Mouse (Mus musculus) CH12.LX (cell line): Measurements from ENCODE around the gene Serf1. TPM values are rescaled to one million over a fixed set of nuclear protein-coding genes. Genes with fewer than 3 reads are reported as not detected.

ENCODE experiments used
- DNase-seq: peaks from one replicate; pipeline ENCODE4 v3.0.0-alpha.2; 2013; ENCODE audit errors: extremely low read depth
- H3K27ac ChIP-seq: 2 replicates; pipeline ENCODE4 v1.5.1; 2012; ENCODE audit warnings: low read depth, mild to moderate bottlenecking, control low read depth, moderate library complexity; ENCODE audit not compliant: insufficient read depth
- H3K27me3 ChIP-seq: replicated peaks from 2 replicates; pipeline ENCODE3; 2012; ENCODE audit warnings: inconsistent platforms
- H3K36me3 ChIP-seq, 2 experiments: replicated peaks in 1 of 2; 2 replicates each; pipeline versions ENCODE3 to v1.6.1; 2012; ENCODE audit warnings: inconsistent platforms in 1 of 2, low read length in 1 of 2, mild to moderate bottlenecking in 1 of 2, mixed read lengths in 1 of 2, moderate library complexity in 1 of 2; ENCODE audit not compliant: control insufficient read depth in 1 of 2, insufficient read depth in 1 of 2
- H3K4me1 ChIP-seq, 2 experiments: 2 replicates each; pipeline ENCODE4 v1.6.1; 2012; ENCODE audit warnings: inconsistent platforms in 1 of 2, moderate library complexity in 1 of 2; ENCODE audit not compliant: insufficient read depth in 2 of 2, control insufficient read depth in 1 of 2
- H3K4me2 ChIP-seq: 2 replicates; pipeline ENCODE4 v1.6.1; 2012; ENCODE audit warnings: low read depth, mild to moderate bottlenecking, control low read depth; ENCODE audit not compliant: poor library complexity, insufficient read depth, severe bottlenecking
- H3K4me3 ChIP-seq, 3 experiments: fragments of 150-350 bp in 1 of 3; sonication (generic) in 1 of 3; replicated peaks in 1 of 3; 2 replicates each; pipeline versions ENCODE3 to v1.5.1; 2011 to 2012; ENCODE audit warnings: low read depth in 2 of 3, low read length in 2 of 3, mild to moderate bottlenecking in 2 of 3, moderate library complexity in 2 of 3, control low read depth in 1 of 3, improper control_type of control experiment in 1 of 3, inconsistent platforms in 1 of 3, mixed read lengths in 1 of 3; ENCODE audit not compliant: poor library complexity in 1 of 3
- H3K79me2 ChIP-seq: replicated peaks from 2 replicates; pipeline ENCODE4 v1.6.1; 2012; ENCODE audit warnings: mild to moderate bottlenecking, moderate library complexity; ENCODE audit not compliant: control insufficient read depth, poor library complexity, insufficient read depth, severe bottlenecking; ENCODE audit errors: extremely low read depth
- H3K9ac ChIP-seq: 2 replicates; pipeline ENCODE4 v1.6.1; 2012; ENCODE audit warnings: low read depth, mild to moderate bottlenecking, control low read depth, moderate library complexity; ENCODE audit not compliant: insufficient read depth
- H3K9me3 ChIP-seq: replicated peaks from 2 replicates; pipeline ENCODE3; 2012; ENCODE audit warnings: low read length, inconsistent platforms, mixed read lengths
- CTCF ChIP-seq, 2 experiments: IDR thresholded peaks in 1 of 2; conservative IDR thresholded peaks in 1 of 2; 2 replicates each; pipeline ENCODE4 v1.5.1; 2011 to 2012; ENCODE audit warnings: low read depth in 2 of 2, low read length in 2 of 2, improper control_type of control experiment in 1 of 2, inconsistent platforms in 1 of 2, mild to moderate bottlenecking in 1 of 2, moderate library complexity in 1 of 2
- ELF1 ChIP-seq: IDR thresholded peaks from 2 replicates; pipeline ENCODE4 v1.6.1; 2014; ENCODE audit warnings: low read depth, mild to moderate bottlenecking, inconsistent platforms, low read length, improper control_type of control experiment
- EP300 ChIP-seq: IDR thresholded peaks from 2 replicates; pipeline ENCODE4 v1.6.1; 2011; ENCODE audit warnings: low read length, improper control_type of control experiment
- GABPA ChIP-seq: IDR thresholded peaks from 2 replicates; pipeline ENCODE4 v1.6.1; 2012; ENCODE audit warnings: low read depth, low read length, improper control_type of control experiment, inconsistent platforms; ENCODE audit not compliant: insufficient replicate concordance
- HCFC1 ChIP-seq: IDR thresholded peaks from 2 replicates; pipeline ENCODE4 v1.6.1; 2012; ENCODE audit warnings: low read depth, mild to moderate bottlenecking, inconsistent platforms, low read length, improper control_type of control experiment
- IRF4 ChIP-seq: IDR thresholded peaks from 2 replicates; pipeline ENCODE4 v1.6.1; 2014; ENCODE audit warnings: low read depth, mild to moderate bottlenecking, inconsistent platforms, low read length, improper control_type of control experiment
- JUN ChIP-seq: IDR thresholded peaks from 2 replicates; pipeline ENCODE4 v1.6.1; 2011; ENCODE audit warnings: low read depth, mild to moderate bottlenecking, low read length, improper control_type of control experiment, moderate library complexity; ENCODE audit not compliant: insufficient read depth
- JUND ChIP-seq: conservative IDR thresholded peaks from 2 replicates; pipeline ENCODE4 v1.6.1; 2011; ENCODE audit warnings: low read depth, low read length, improper control_type of control experiment
- KAT2A ChIP-seq: IDR thresholded peaks from 2 replicates; pipeline ENCODE4 v1.6.1; 2012; ENCODE audit warnings: low read length, improper control_type of control experiment, inconsistent platforms; ENCODE audit not compliant: insufficient replicate concordance
- MAX ChIP-seq: IDR thresholded peaks from 2 replicates; pipeline ENCODE4 v1.6.1; 2011; ENCODE audit warnings: low read length, improper control_type of control experiment
- MAZ ChIP-seq: IDR thresholded peaks from 2 replicates; pipeline ENCODE4 v1.6.1; 2012; ENCODE audit warnings: low read depth, mild to moderate bottlenecking, inconsistent platforms, low read length, improper control_type of control experiment, moderate library complexity
- MEF2A ChIP-seq: IDR thresholded peaks from 2 replicates; pipeline ENCODE4 v1.6.1; 2014; ENCODE audit warnings: low read depth, mild to moderate bottlenecking, inconsistent platforms, low read length, improper control_type of control experiment, borderline replicate concordance
- MXI1 ChIP-seq: IDR thresholded peaks from 2 replicates; pipeline ENCODE4 v1.6.1; 2011; ENCODE audit warnings: mild to moderate bottlenecking, low read depth, low read length, improper control_type of control experiment
- MYC ChIP-seq: IDR thresholded peaks from 2 replicates; pipeline ENCODE4 v1.6.1; 2011; ENCODE audit warnings: low read depth, mild to moderate bottlenecking, improper control_type of control experiment, low read length
- NELFE ChIP-seq: IDR thresholded peaks from 2 replicates; pipeline ENCODE4 v1.6.1; 2011; ENCODE audit warnings: low read depth, low read length, improper control_type of control experiment
- NRF1 ChIP-seq: IDR thresholded peaks from 2 replicates; pipeline ENCODE4 v1.6.1; 2014; ENCODE audit warnings: low read depth, mild to moderate bottlenecking, inconsistent platforms, low read length, improper control_type of control experiment, moderate library complexity
- POLR2A ChIP-seq: IDR thresholded peaks from 2 replicates; pipeline ENCODE4 v1.6.1; 2011; ENCODE audit warnings: low read depth, mild to moderate bottlenecking, improper control_type of control experiment, low read length
- POLR2AphosphoS2 ChIP-seq: IDR thresholded peaks from 2 replicates; pipeline ENCODE4 v1.6.1; 2011; ENCODE audit warnings: low read depth, low read length, improper control_type of control experiment
- RAD21 ChIP-seq: IDR thresholded peaks from 2 replicates; pipeline ENCODE4 v1.6.1; 2011; ENCODE audit warnings: low read depth, mild to moderate bottlenecking, low read length, improper control_type of control experiment, moderate library complexity
- RCOR1 ChIP-seq: conservative IDR thresholded peaks from 2 replicates; pipeline ENCODE4 v1.6.1; 2012; ENCODE audit warnings: low read depth, mild to moderate bottlenecking, inconsistent platforms, low read length, improper control_type of control experiment
- SIN3A ChIP-seq: IDR thresholded peaks from 2 replicates; pipeline ENCODE4 v1.6.1; 2012; ENCODE audit warnings: low read length, improper control_type of control experiment, inconsistent platforms
- SMC3 ChIP-seq: IDR thresholded peaks from 2 replicates; pipeline ENCODE4 v1.6.1; 2011; ENCODE audit warnings: low read depth, low read length, improper control_type of control experiment
- TBP ChIP-seq: conservative IDR thresholded peaks from 2 replicates; pipeline ENCODE4 v1.6.1; 2011; ENCODE audit warnings: low read depth, low read length, improper control_type of control experiment
- TCF12 ChIP-seq: IDR thresholded peaks from 2 replicates; pipeline ENCODE4 v1.6.1; 2014; ENCODE audit warnings: low read depth, mild to moderate bottlenecking, inconsistent platforms, low read length, improper control_type of control experiment
- UBTF ChIP-seq: IDR thresholded peaks from 2 replicates; pipeline ENCODE4 v1.6.1; 2012; ENCODE audit warnings: low read depth, mild to moderate bottlenecking, inconsistent platforms, low read length, improper control_type of control experiment, moderate library complexity
- USF1 ChIP-seq: IDR thresholded peaks from 2 replicates; pipeline ENCODE4 v1.6.1; 2014; ENCODE audit warnings: low read depth, mild to moderate bottlenecking, inconsistent platforms, low read length, improper control_type of control experiment
- ZC3H11A ChIP-seq: IDR thresholded peaks from 2 replicates; pipeline ENCODE4 v1.6.1; 2012; ENCODE audit warnings: low read depth, mild to moderate bottlenecking, inconsistent platforms, low read length, improper control_type of control experiment
- ZMIZ1 ChIP-seq: IDR thresholded peaks from 2 replicates; pipeline ENCODE4 v1.6.1; 2012; ENCODE audit warnings: low read depth, mild to moderate bottlenecking, inconsistent platforms, low read length, improper control_type of control experiment
- ZNF384 ChIP-seq: IDR thresholded peaks from 2 replicates; pipeline ENCODE4 v1.6.1; 2012; ENCODE audit warnings: low read depth, low read length, improper control_type of control experiment, inconsistent platforms
- dilution Hi-C: fragments of 300-500 bp; cut with MboI; formaldehyde crosslinking; loops from 2 replicates; pipeline ENCODE4 v1.14.3; 2020; ENCODE audit warnings: low sequenced_read_pairs; ENCODE audit not compliant: extremely low pct_unique_long_range_greater_than_20kb, extremely low pct_ligation_motif_present
- in situ Hi-C: fragments of 300-500 bp; cut with MboI; formaldehyde crosslinking; loops from 3 replicates; pipeline ENCODE4 v1.14.3; 2019; ENCODE audit warnings: low sequenced_read_pairs, low pct_ligation_motif_present, low pct_unique_long_range_greater_than_20kb, mixed read lengths
- polyA plus RNA-seq: library from polyadenylated mRNA; unstranded; fragments of >175 nt; gene quantifications from 2 replicates; pipeline ENCODE4 v1.2.1, GENCODE M21; 2012; ENCODE audit warnings: low read depth; ENCODE audit not compliant: insufficient read length
- total RNA-seq, 2 experiments: library from RNA; depleted of rRNA; stranded (reverse); fragments of 300-350 nt in 1 of 2; fragments of >200 nt in 1 of 2; gene quantifications; 2 replicates each; pipeline ENCODE4 v1.2.3; 2012 to 2014

Serf1 gene
- total and polyA plus RNA-seq, 3 experiments = 10.9 to 16.7 (median 12.5) TPM

- H3K27me3 ChIP-seq = no peaks in the 10 kb centered on the region
- dilution Hi-C loops (no loop called here), in situ Hi-C loops (loop anchor here (25.0 kb wide), 1 partner anchor 263 kb away; no protein-coding TSS in a partner anchor)
- H3K9ac ChIP-seq = peak within 1 kb of the TSS; percentile 92
- H3K36me3 ChIP-seq = peaks cover 26 to 32% of the 10 kb centered on the region in 2 experiments
- peak within 1 kb of the TSS; percentile 84 for H3K4me2 ChIP-seq
- H3K79me2 ChIP-seq = peaks cover 17% of the 10 kb centered on the region
- TF ChIP-seq MXI1 (peak; percentile 96), SIN3A (peak; percentile 96), ZMIZ1 (peak; percentile 77), RCOR1 (no peak), NELFE (peak; percentile 83), ZC3H11A (no peak), IRF4 (peak; percentile 51; the same call in 1 of the 2 replicates), ELF1 (peak; percentile 87), RAD21 (no peak), GABPA (peak; percentile 29; the same call in 1 of the 2 replicates), TBP (peak; percentile 69; the same call in 1 of the 2 replicates), HCFC1 (peak; percentile 98), NRF1 (peak; percentile 47), JUN (no peak), MEF2A (peak; percentile 64), CTCF (conservative IDR thresholded peaks at IDR 0.05 in 1 of 2, IDR thresholded peaks at IDR 0.05 in 1 of 2; ENCODE audit: low read depth in 2 of 2, low read length in 2 of 2) (no peak), USF1 (no peak), KAT2A (peak; percentile 96), ZNF384 (peak; percentile 55; the same call in 1 of the 2 replicates), EP300 (no peak), UBTF (no peak), POLR2AphosphoS2 (no peak; the same call in 1 of the 2 replicates), TCF12 (peak; percentile 84), MYC (peak; percentile 95), MAX (peak; percentile 81), JUND (peak; percentile 25; the same call in 1 of the 2 replicates), POLR2A (peak; percentile 90), SMC3 (no peak), MAZ (0 out of 2 replicates have a peak, but pooled peaks have one; percentile 28)
- H3K4me3 ChIP-seq = peak within 1 kb of the TSS; percentile 85 to 100 (median 92)
- DNase-seq = peak; percentile 94
- H3K4me1 ChIP-seq = peaks cover 0 to 15% of the 10 kb centered on the region in 2 experiments; a peak in 2 of 4 replicates
- H3K9me3 ChIP-seq = no peaks in the 10 kb centered on the region
- H3K27ac ChIP-seq = no peak within 1 kb of the TSS
Observed at GRCm38 (mm10) chr13:100124423-100125257, 16.8 kb downstream of the Serf1 start, which contains the start of gene Smn1. Gene Smn1 (plus strand): TSS chr13:100124852.
